Mouse (Mus musculus): ENCODE results near the gene Shkbp1. TPM values are rescaled to one million over a fixed set of nuclear protein-coding genes. Genes with fewer than 3 reads are reported as not detected.

Gene Shkbp1
- polyA plus RNA-seq, 1 experiment, result 58.4 TPM

GRCm38 (mm10) chr7:27314393-27314792 lies 41.4 kb downstream of the Shkbp1 start:
- DNase-seq (ENCODE audit: extremely low spot score in 1 of 2, low spot score in 1 of 2), result no peak

GRCm38 (mm10) chr7:27311651-27312284 lies 44.1 kb downstream of the Shkbp1 start:
- DNase-seq (ENCODE audit: extremely low spot score in 1 of 2, low spot score in 1 of 2), result no peak

DNA sequence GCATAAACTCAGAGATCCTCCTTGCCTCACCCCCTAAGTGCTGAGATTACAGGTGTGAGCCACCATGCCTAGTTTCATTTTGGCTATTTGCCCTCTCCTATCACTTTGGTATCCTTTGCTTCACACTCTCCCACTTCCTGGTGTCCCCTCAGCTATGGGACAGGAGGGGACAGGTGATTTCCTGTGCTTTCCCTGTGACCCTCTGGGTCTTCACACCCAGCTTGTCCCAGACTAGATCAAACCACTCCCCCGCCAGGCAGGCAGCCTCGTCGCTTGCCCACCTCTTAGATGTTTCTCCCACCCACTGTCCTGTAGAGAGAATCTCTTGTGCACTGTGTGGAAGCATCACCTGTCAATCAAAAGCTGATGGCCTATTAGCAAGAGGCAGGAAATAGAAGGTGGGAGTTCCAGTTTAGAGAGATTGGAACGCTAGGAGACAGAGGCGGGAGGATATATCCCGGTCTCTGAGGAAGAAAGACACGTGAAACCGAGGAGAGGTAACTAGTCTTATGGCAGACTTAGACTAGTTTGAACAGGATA lies 44.8 kb downstream of the Shkbp1 start:
- no peak for DNase-seq (ENCODE audit: extremely low spot score in 1 of 2, low spot score in 1 of 2)

- DNase-seq (ENCODE audit: extremely low spot score in 1 of 2, low spot score in 1 of 2), result no peak
Observed at GRCm38 (mm10) chr7:27310306-27310705, 45.5 kb downstream of the Shkbp1 start.

- no peak for DNase-seq (ENCODE audit: extremely low spot score in 1 of 2, low spot score in 1 of 2)
Observed at GRCm38 (mm10) chr7:27309832-27310231, 46.0 kb downstream of the Shkbp1 start.

GRCm38 (mm10) chr7:27308821-27309549 lies 46.8 kb downstream of the Shkbp1 start:
- no peak for DNase-seq (ENCODE audit: extremely low spot score in 1 of 2, low spot score in 1 of 2)

DNA sequence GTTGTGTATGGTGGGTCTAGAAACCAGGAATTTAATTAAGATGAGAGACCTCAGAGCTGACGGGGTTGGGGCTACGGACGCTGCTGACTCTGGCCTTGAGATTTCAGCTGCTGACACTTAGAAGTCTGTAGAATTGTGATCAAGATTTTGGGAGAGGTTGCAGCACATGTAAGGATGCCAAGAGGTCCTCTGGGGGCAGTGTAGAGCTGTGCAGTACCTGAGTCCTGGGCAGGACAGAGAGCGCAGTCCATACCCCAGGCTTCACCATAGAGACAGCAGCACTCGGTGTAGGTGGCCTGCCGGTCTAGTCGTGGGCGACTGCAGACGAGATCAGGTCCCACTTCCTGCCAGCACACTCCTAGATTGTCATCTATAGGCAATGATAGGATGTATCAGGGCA lies 48.3 kb downstream of the Shkbp1 start:
- no peak for DNase-seq (ENCODE audit: extremely low spot score in 1 of 2, low spot score in 1 of 2)

DNA sequence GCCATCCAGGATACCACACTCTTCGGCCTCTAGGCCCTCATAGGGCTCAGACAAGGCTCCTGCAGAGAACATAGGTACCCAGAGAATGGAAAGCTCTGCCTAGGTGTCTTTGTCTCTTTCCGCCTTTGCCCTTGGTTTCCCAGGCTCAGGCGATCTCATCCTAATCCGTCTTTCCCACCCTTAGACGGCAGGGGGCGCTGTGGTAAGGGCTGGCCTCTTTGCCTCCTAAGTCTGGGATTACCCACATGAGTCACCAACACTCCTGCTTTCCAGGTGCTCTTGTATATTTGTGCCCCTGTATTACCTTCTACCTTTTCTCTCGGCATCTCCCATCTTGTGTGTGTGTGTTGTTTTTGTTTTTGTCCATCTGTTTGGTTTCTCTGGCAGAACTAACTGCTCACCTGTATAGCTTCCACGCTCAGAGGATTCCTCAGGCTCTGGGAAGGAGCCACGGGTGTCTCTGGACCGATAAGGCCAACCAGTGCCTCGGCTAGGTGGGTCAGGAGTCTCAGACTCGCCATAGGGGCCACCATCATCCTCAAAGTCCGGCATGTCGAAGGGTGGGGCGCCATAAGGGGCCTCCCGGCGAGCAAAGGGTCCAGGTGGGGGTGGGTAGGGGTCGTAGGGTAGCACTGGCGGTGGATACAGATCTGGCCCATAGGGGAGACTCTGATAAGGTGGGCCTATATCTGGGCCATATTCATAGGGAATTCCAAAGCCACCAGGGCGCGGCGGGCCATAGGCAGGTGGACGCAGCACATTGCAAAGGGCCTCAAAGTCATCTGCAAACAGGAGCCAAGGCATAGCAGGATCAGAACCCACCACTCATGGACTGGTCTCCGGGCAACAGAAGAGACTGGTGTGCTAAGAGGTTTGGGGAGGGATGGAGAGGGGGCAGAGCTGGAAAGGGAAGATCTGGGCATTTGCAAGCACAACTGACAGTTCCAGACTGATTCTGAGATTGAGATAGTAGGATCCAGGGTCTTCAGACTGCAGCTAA lies 49.4 kb downstream of the Shkbp1 start:
- DNase-seq (ENCODE audit: extremely low spot score in 1 of 2, low spot score in 1 of 2), result no peak

- no peak for DNase-seq (ENCODE audit: extremely low spot score in 1 of 2, low spot score in 1 of 2)
Observed at GRCm38 (mm10) chr7:27305091-27305730, 50.6 kb downstream of the Shkbp1 start.

DNA sequence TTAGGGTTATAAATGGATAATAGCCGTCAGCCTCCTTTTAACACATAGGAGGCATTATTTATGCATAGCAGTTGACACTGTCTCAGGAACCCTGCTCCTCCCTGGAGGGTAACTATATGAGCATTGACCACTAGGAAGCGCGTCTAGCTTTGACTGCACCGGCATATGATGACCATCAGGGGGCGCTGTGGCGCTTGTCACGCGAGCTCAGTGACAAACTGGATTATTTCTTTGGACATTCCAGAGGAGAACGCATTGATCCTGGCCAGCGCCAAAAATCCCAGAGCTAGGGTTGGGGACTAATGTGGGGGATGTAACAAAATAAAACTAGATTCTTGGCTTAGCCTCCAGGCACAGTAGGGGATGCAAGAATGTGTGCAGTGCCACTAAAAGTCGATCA lies 53.6 kb downstream of the Shkbp1 start:
- peak in 1 of 2 experiments; percentile 82 for DNase-seq (ENCODE audit: extremely low spot score in 1 of 2, low spot score in 1 of 2)

GRCm38 (mm10) chr7:27300801-27301200 lies 55.0 kb downstream of the Shkbp1 start:
- no peak for DNase-seq (ENCODE audit: extremely low spot score in 1 of 2, low spot score in 1 of 2)

GRCm38 (mm10) chr7:27300351-27300750 lies 55.5 kb downstream of the Shkbp1 start:
- no peak for DNase-seq (ENCODE audit: extremely low spot score in 1 of 2, low spot score in 1 of 2)

- DNase-seq (ENCODE audit: extremely low spot score in 1 of 2, low spot score in 1 of 2), result no peak
Observed at GRCm38 (mm10) chr7:27298816-27299215, 57.0 kb downstream of the Shkbp1 start.

DNA sequence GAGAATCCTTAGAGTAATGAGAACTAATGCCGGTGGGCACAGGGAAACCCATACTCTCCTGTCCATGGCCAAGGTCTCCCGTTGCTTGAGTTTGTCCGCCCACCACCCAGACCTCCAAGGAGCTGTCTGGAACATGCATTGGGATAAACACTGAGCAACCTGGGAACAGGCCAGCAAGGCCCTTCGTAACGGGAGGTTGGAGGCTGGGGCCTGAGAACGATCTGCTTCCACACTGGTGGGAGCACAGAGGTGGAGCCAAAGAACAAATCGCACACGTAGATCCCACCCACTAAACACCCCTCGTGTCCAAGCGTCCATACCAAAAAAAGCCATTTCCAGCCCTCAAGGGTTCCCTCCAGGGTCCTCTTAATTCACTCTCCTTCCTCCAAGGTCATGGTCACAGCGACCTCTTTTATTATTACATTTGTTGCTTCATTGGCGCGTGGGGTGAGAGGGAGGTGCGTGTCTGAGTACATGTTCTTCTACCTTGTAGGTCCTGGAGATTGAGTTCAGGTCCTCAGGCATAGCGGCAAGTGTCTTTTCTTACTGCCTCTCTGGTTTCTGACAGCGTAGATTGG lies 57.7 kb downstream of the Shkbp1 start:
- DNase-seq (ENCODE audit: extremely low spot score in 1 of 2, low spot score in 1 of 2), result no peak

DNA sequence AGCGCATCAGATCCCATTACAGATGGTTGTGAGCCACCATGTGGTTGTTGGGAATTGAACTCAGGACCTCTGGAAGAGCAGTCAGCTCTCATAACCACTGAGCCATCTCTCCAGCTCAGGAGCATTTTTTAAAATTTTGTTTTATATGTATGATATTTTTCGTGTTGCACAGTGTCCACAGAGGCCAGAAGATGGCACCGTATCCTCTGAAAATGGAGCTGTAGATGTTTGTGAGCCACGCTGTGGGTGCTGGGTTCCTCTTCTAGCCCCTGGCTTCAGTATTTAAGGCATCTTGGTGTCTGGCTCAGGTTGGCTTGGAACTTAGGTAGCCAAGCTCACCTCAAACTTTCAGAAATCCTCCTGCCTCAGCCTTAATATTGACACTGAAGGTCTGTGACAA lies 59.3 kb downstream of the Shkbp1 start:
- no peak for DNase-seq (ENCODE audit: extremely low spot score in 1 of 2, low spot score in 1 of 2)

GRCm38 (mm10) chr7:27295956-27296355 lies 59.9 kb downstream of the Shkbp1 start:
- DNase-seq (ENCODE audit: extremely low spot score in 1 of 2, low spot score in 1 of 2), result no peak
